ENCODE assay signal across 9 mouse cellular contexts in the genomic region with DNA sequence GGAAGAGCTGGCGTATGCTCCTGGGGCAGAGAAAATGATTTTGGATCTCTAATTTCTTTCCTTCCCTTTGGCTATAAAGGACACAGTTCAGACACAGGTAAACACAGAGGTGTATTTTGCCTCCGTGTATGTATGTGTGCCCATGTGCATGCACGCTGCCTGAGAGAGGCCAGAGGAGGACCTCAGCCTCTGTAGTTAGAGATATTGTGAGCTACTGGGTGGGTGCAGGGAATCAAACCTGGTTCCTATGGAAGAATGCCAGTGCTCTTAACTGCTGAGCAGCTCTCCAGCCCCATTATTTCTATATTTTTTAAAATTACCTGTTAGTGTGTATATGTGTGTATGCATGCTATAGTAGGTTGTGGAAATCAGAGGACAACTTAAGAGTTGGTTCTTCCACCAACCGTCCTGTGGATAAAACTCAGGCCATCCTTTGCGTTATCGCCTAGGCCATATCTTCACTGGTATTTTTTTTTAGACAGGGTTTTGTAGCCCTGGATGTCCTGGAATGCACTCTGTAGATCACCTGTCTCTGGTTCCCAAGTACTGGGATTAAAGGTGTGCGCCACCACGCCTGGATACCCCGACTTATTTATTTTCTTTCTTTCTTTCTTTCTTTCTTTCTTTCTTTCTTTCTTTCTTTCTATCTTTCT. TPM values are rescaled to one million over a fixed set of nuclear protein-coding genes. Genes with fewer than 3 reads are reported as not detected.
A peak's percentile ranks its signal among the peaks of the same experiment; 100 is the strongest.
DNase-seq lines count a peak whose midpoint lies in the region; ATAC-seq and TF ChIP-seq lines count a peak whose summit lies in the region.
"Had no signal": no experiment of that assay in that cellular context is flagged by ENCODE, and none has a peak within 500 bp of the region (broad histone marks: within the 10 kb centered on the region; RNA-seq: fewer than 3 reads in every experiment).

No protein-coding gene starts in this region.

- H3K4me2 ChIP-seq in kidney, embryonic 14.5 days (replicated peaks; ENCODE audit: low read depth, low read length) = peak overlapping the region; percentile 66
- H3K4me2 ChIP-seq in hindbrain, postnatal 0 days (ENCODE audit: low read depth, low read length) = peak overlapping the region; percentile 84
- H3K4me2 ChIP-seq in midbrain, embryonic 14.5 days (ENCODE audit: low read length) = peak overlapping the region; percentile 82

- no peak for TF ChIP-seq CTCF in hindbrain, postnatal 0 days (IDR thresholded peaks at IDR 0.05; ENCODE audit: low read depth)

- no peak for DNase-seq in kidney, adult 18-20 months
- peak; percentile 27 for DNase-seq in c-Kit-positive CD71-positive TER-119-positive erythroid progenitor cells, embryonic 14.5 days (ENCODE audit: low spot score)
- no peak for DNase-seq in hindbrain, postnatal 0 days (ENCODE audit: low spot score)
- DNase-seq in midbrain, embryonic 14.5 days = no peak
- no peak for DNase-seq in embryo, embryonic 10 days (ENCODE audit: low spot score)
- no peak for DNase-seq in left cerebral cortex, adult 11 months (ENCODE audit: low spot score)
- DNase-seq in T-cell, adult 2 months (ENCODE audit: low spot score) = no peak

- H3K27me3 ChIP-seq in kidney, embryonic 14.5 days (ENCODE audit: control insufficient read depth, insufficient read depth, low read length) = no peaks in the 10 kb centered on the region
- no peaks in the 10 kb centered on the region for H3K27me3 ChIP-seq in hindbrain, postnatal 0 days (ENCODE audit: insufficient read depth, low read length)
- no peaks in the 10 kb centered on the region for H3K27me3 ChIP-seq in midbrain, embryonic 14.5 days (ENCODE audit: control insufficient read depth, insufficient read depth, low read length)

- H3K9ac ChIP-seq in kidney, embryonic 14.5 days (ENCODE audit: low read depth, low read length) = peak overlapping the region; percentile 90
- H3K9ac ChIP-seq in hindbrain, postnatal 0 days (replicated peaks; ENCODE audit: low read length) = peak overlapping the region; percentile 87; the same call in 1 of the 2 replicates
- peak overlapping the region; percentile 23; the same call in 1 of the 2 replicates for H3K9ac ChIP-seq in midbrain, embryonic 14.5 days (replicated peaks; ENCODE audit: low read length)

- H3K27ac ChIP-seq in kidney, embryonic 14.5 days (ENCODE audit: low read depth, low read length) = no peak overlapping the region
- no peak overlapping the region for H3K27ac ChIP-seq in hindbrain, postnatal 0 days
- H3K27ac ChIP-seq in midbrain, embryonic 14.5 days (replicated peaks; ENCODE audit: low read depth, low read length) = no peak overlapping the region

- 73% methylated on average over 9 of the region's 9 CpGs for WGBS in kidney, embryonic 14.5 days
- WGBS in hindbrain, postnatal 0 days = 72% methylated on average over 9 of the region's 9 CpGs
- 72% methylated on average over 9 of the region's 9 CpGs for WGBS in midbrain, embryonic 14.5 days

- H3K4me1 ChIP-seq in kidney, embryonic 14.5 days (ENCODE audit: control insufficient read depth, insufficient read depth, low read length) = peaks cover 18% of the 10 kb centered on the region; the same call in 1 of the 2 replicates
- 0 out of 2 replicates have a peak, but pooled peaks cover 9% of the 10 kb centered on the region for H3K4me1 ChIP-seq in hindbrain, postnatal 0 days (ENCODE audit: insufficient read depth, low read length)
- H3K4me1 ChIP-seq in midbrain, embryonic 14.5 days (ENCODE audit: control insufficient read depth, insufficient read depth, low read length) = peaks cover 9% of the 10 kb centered on the region

- no peaks in the 10 kb centered on the region for H3K9me3 ChIP-seq in kidney, embryonic 14.5 days (ENCODE audit: control insufficient read depth, low read length)
- H3K9me3 ChIP-seq in hindbrain, postnatal 0 days (ENCODE audit: low read length) = no peaks in the 10 kb centered on the region
- no peaks in the 10 kb centered on the region for H3K9me3 ChIP-seq in midbrain, embryonic 14.5 days (ENCODE audit: control insufficient read depth, low read length)

- peaks cover 19% of the 10 kb centered on the region for H3K36me3 ChIP-seq in kidney, embryonic 14.5 days (ENCODE audit: control insufficient read depth, insufficient read depth, low read length)
- H3K36me3 ChIP-seq in hindbrain, postnatal 0 days (ENCODE audit: insufficient read depth, low read length) = peaks cover 3% of the 10 kb centered on the region; the same call in 1 of the 2 replicates
- H3K36me3 ChIP-seq in midbrain, embryonic 14.5 days (ENCODE audit: control insufficient read depth, insufficient read depth, low read length) = peaks cover 17% of the 10 kb centered on the region

- no peak for ATAC-seq in kidney, embryonic 14.5 days (ENCODE audit: low FRiP score, low TSS enrichment)
- ATAC-seq in hindbrain, postnatal 0 days = no peak
- no peak for ATAC-seq in midbrain, embryonic 14.5 days (ENCODE audit: low FRiP score, low TSS enrichment)

- H3K4me3 ChIP-seq in kidney, embryonic 14.5 days (ENCODE audit: low read length) = peak overlapping the region; percentile 86
- peak overlapping the region; percentile 96 for H3K4me3 ChIP-seq in hindbrain, postnatal 0 days (ENCODE audit: low read length)
- H3K4me3 ChIP-seq in midbrain, embryonic 14.5 days (replicated peaks; ENCODE audit: low read depth, low read length) = peak overlapping the region; percentile 86

RNA-seq across cellular contexts. Expression of a gene that starts 1.4 kb away (rescaled TPM):
- 35.6 and 70.6 TPM in 2 replicates for polyA plus RNA-seq in kidney, embryonic 14.5 days (2014; fragmentation: Nextera tagmentation; extraction: Ambion mirVana)
- total RNA-seq in hindbrain, postnatal 0 days (2014; rRNA removed) = 21.1 and 21.5 TPM in 2 replicates
- 19.2 and 19.6 TPM in 2 replicates for polyA plus RNA-seq in hindbrain, postnatal 0 days (2015; fragmentation: Nextera tagmentation; extraction: Ambion mirVana)
- 25.0 and 35.8 TPM in 2 replicates for polyA plus RNA-seq in midbrain, embryonic 14.5 days (2014; fragmentation: Nextera tagmentation; extraction: Ambion mirVana)

RNA-seq across cellular contexts. Expression of a gene that starts 55.5 kb away (rescaled TPM):
- not detected in 2 replicates for polyA plus RNA-seq in kidney, embryonic 14.5 days (2014; fragmentation: Nextera tagmentation; extraction: Ambion mirVana)
- not detected in 2 replicates for total RNA-seq in hindbrain, postnatal 0 days (2014; rRNA removed)
- not detected in 2 replicates for polyA plus RNA-seq in hindbrain, postnatal 0 days (2015; fragmentation: Nextera tagmentation; extraction: Ambion mirVana)
- polyA plus RNA-seq in midbrain, embryonic 14.5 days (2014; fragmentation: Nextera tagmentation; extraction: Ambion mirVana) = not detected in 2 replicates
- total RNA-seq: hematopoietic stem cell, adult 5-6 weeks had no signal

Comparison
In these comparisons a context has a peak if more than half of its experiments do, and no peak if none do; other contexts are left out.
1. H3K9ac ChIP-seq: peak in every context shown above with its lines; median percentile 90 in kidney, embryonic 14.5 days; 87 in hindbrain, postnatal 0 days; 23 in midbrain, embryonic 14.5 days.